Mouse (Mus musculus): ENCODE data around the gene Grm4.

The Grm4 gene

GRCm38 (mm10) chr17:27488173-27488823, 32.9 kb downstream of the Grm4 start:
- no peak for DNase-seq (ENCODE audit: low spot score in 2 of 2)

GRCm38 (mm10) chr17:27485940-27486339, 35.3 kb downstream of the Grm4 start:
- DNase-seq (ENCODE audit: low spot score in 2 of 2) = no peak

GRCm38 (mm10) chr17:27483571-27483970, 37.6 kb downstream of the Grm4 start:
- DNase-seq (ENCODE audit: low spot score in 2 of 2) = no peak

GRCm38 (mm10) chr17:27480143-27481103, 40.8 kb downstream of the Grm4 start:
- no peak for DNase-seq (ENCODE audit: low spot score in 2 of 2)

GRCm38 (mm10) chr17:27475650-27476049, 45.6 kb downstream of the Grm4 start:
- no peak for DNase-seq (ENCODE audit: low spot score in 2 of 2)

- DNase-seq (ENCODE audit: low spot score in 2 of 2) = peak; percentile 12 to 64
These were observed 54.6 kb downstream of the Grm4 start for GRCm38 (mm10) chr17:27466620-27467019.

GRCm38 (mm10) chr17:27465924-27466323, 55.3 kb downstream of the Grm4 start:
- no peak for DNase-seq (ENCODE audit: low spot score in 2 of 2)

- no peak for DNase-seq (ENCODE audit: low spot score in 2 of 2)
These were observed 56.8 kb downstream of the Grm4 start for GRCm38 (mm10) chr17:27464327-27464962.

GRCm38 (mm10) chr17:27459979-27460378, 61.2 kb downstream of the Grm4 start:
- DNase-seq (ENCODE audit: low spot score in 2 of 2) = no peak

GRCm38 (mm10) chr17:27459241-27459640, 62.0 kb downstream of the Grm4 start:
- no peak for DNase-seq (ENCODE audit: low spot score in 2 of 2)

- no peak for DNase-seq (ENCODE audit: low spot score in 2 of 2)
These were observed 63.2 kb downstream of the Grm4 start for GRCm38 (mm10) chr17:27457863-27458494.

- no peak for DNase-seq (ENCODE audit: low spot score in 2 of 2)
These were observed 64.1 kb downstream of the Grm4 start for GRCm38 (mm10) chr17:27457038-27457577.

- DNase-seq (ENCODE audit: low spot score in 2 of 2) = no peak
These were observed 64.8 kb downstream of the Grm4 start for GRCm38 (mm10) chr17:27456364-27456763.

GRCm38 (mm10) chr17:27455012-27455784, 66.0 kb downstream of the Grm4 start:
- no peak for DNase-seq (ENCODE audit: low spot score in 2 of 2)

- no peak for DNase-seq (ENCODE audit: low spot score in 2 of 2)
These were observed 66.8 kb downstream of the Grm4 start for GRCm38 (mm10) chr17:27454396-27454795.

- no peak for DNase-seq (ENCODE audit: low spot score in 2 of 2)
These were observed 68.2 kb downstream of the Grm4 start for GRCm38 (mm10) chr17:27453045-27453444.

GRCm38 (mm10) chr17:27451787-27452186, 69.4 kb downstream of the Grm4 start:
- peak in 1 of 2 experiments; percentile 29 for DNase-seq (ENCODE audit: low spot score in 2 of 2)

GRCm38 (mm10) chr17:27451216-27451615, 70.0 kb downstream of the Grm4 start:
- DNase-seq (ENCODE audit: low spot score in 2 of 2) = no peak

- no peak for DNase-seq (ENCODE audit: low spot score in 2 of 2)
These were observed 71.4 kb downstream of the Grm4 start for GRCm38 (mm10) chr17:27449757-27450330.

GRCm38 (mm10) chr17:27448749-27449148, 72.5 kb downstream of the Grm4 start:
- no peak for DNase-seq (ENCODE audit: low spot score in 2 of 2)

Data from spleen, postnatal 10 days (tissue).